Mouse (Mus musculus): ENCODE measurements at regions not wholly inside any gene's neighbourhood (a gene's known extent, or its start where the extent isn't known, plus 50 kb on each side); places are given as distances from the start of the nearest gene placed in this dataset.

DNA sequence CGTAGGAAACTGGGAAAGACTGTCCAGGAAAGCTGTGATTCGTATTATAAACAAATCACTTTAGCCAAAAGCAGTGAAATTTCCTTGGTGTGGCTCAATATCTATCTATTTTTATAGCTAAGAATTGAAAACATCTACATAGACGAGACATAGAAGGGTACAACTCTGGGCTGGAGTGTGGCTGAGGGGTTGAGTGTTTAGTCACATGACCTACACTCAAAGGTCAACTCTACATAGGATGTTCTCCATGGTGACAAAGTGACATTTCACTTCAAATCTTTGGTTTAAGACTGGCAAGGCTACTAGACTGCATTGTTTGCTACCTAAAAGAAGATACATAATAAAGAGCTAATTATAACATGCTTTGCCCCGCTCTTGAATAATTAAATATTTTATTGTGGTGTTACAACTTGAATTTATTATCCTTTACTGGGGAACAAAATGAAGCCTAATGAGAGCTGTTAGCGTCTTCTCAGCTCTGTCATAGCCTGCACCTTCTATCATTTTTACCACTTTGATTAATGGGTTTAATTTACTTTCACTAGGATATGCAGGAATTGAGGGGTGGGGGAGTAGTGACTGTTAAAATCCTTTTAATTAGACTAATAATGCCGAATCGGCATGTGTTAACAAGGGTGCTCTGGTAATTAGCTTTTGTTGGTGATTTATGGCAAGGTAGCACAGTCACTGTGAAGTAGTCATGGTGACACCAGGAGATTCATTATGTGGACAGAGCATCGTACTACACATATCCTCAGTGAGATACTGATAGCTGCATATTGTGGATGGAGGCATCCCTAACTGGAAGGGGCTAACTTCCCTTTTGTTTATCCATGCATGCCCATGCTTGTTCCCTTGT, 57.7 kb upstream of the Gm10234 start:
- no peak for TF ChIP-seq CTCF (IDR thresholded peaks at IDR 0.05; ENCODE audit: insufficient read depth, low read depth, low read length)
- no peak for TF ChIP-seq POLR2A (IDR thresholded peaks at IDR 0.05; ENCODE audit: insufficient read depth, low read depth, low read length)

All from olfactory bulb, adult 2 months (tissue).